Mouse (Mus musculus) neutrophil, adult 5-6 weeks (primary cell): ENCODE data around the gene Anxa5. TPM values are rescaled to one million over a fixed set of nuclear protein-coding genes. Genes with fewer than 3 reads are reported as not detected.

Source experiments
- total RNA-seq: library from RNA; stranded (forward); fragments of 200-1000 nt; gene quantifications from 2 replicates; pipeline ENCODE4 v1.2.3, GENCODE M21; 2017

The Anxa5 gene
- total RNA-seq, 1 experiment from 2014 or later, result 44.0 TPM

Other genes starting within 250 kb of the Anxa5 start
- gene 1810062G17Rik, start within 50 bp of the Anxa5 start, total RNA-seq, result 1.6 and 2.2 TPM in 2 replicates
- gene Gm11549, start 45.9 kb upstream of the Anxa5 start, total RNA-seq, result not detected in 2 replicates
- 46.1 and 49.6 TPM in 2 replicates for gene Exosc9, start 76.7 kb upstream of the Anxa5 start, total RNA-seq
- gene Ccna2, start 96.3 kb upstream of the Anxa5 start, total RNA-seq, result 0.49 TPM in 1 of 2 replicates, not detected in the other
- 0.37 and 1.2 TPM in 2 replicates for gene Bbs7, start 137.6 kb upstream of the Anxa5 start, total RNA-seq
- 0.23 TPM in 1 of 2 replicates, not detected in the other for gene Trpc3, start 214.3 kb upstream of the Anxa5 start, total RNA-seq